In genomic region chr10:16088210-16088609, GRCm38 (mm10) we compare ENCODE assay signal across 13 mouse cellular contexts.
"Had no signal": no experiment of that assay in that cellular context is flagged by ENCODE, and none has a peak within 500 bp of the region (broad histone marks: within the 10 kb centered on the region; RNA-seq: fewer than 3 reads in every experiment).

No protein-coding gene starts in this region.

- H3K36me3 ChIP-seq: kidney, embryonic 15.5 days; limb, embryonic 15.5 days; midbrain, embryonic 12.5 days; neural tube, embryonic 12.5 days had no signal

- ATAC-seq: midbrain, embryonic 16.5 days had no signal

- DNase-seq: kidney, adult 2 months; kidney, postnatal 14 days; left cerebral cortex, postnatal 4 days; lung, adult 18-20 months; spleen, adult 18-20 months; thymus, adult 2 months; thymus, postnatal 36 days had no signal

- H3K27me3 ChIP-seq: kidney, embryonic 15.5 days; limb, embryonic 15.5 days; midbrain, embryonic 12.5 days; neural tube, embryonic 12.5 days had no signal

- H3K4me2 ChIP-seq: kidney, embryonic 15.5 days; limb, embryonic 15.5 days; midbrain, embryonic 12.5 days; neural tube, embryonic 12.5 days had no signal

- H3K4me1 ChIP-seq: kidney, embryonic 15.5 days; limb, embryonic 15.5 days; midbrain, embryonic 12.5 days; neural tube, embryonic 12.5 days had no signal

- H3K9ac ChIP-seq: kidney, embryonic 15.5 days; limb, embryonic 15.5 days; liver, embryonic 14.5 days; midbrain, embryonic 12.5 days; neural tube, embryonic 12.5 days had no signal

- H3K9me3 ChIP-seq: kidney, embryonic 15.5 days; limb, embryonic 15.5 days; midbrain, embryonic 12.5 days; neural tube, embryonic 12.5 days had no signal

- H3K4me3 ChIP-seq: kidney, embryonic 15.5 days; limb, embryonic 15.5 days; midbrain, embryonic 12.5 days; neural tube, embryonic 12.5 days had no signal

- H3K27ac ChIP-seq: kidney, embryonic 15.5 days; limb, embryonic 15.5 days; liver, embryonic 14.5 days; midbrain, embryonic 12.5 days; neural tube, embryonic 12.5 days had no signal
